Mouse (Mus musculus): Measurements from ENCODE around the gene Trpm4.
"Not testable (repeated sequence)": the region's sequence is repeated elsewhere in the genome, so short reads cannot be mapped to it uniquely, and the experiment has no call there.

Trpm4 gene

GRCm38 (mm10) chr7:45255822-45256221 lies 77.8 kb downstream of the Trpm4 start:
- DNase-seq (ENCODE audit: low spot score), result not testable (repeated sequence)

GRCm38 (mm10) chr7:45253806-45254205 lies 79.8 kb downstream of the Trpm4 start:
- no peak for DNase-seq (ENCODE audit: low spot score)

All from MN1 (cell line).